Mouse (Mus musculus) bone marrow, adult 2 months (tissue): ENCODE data around the gene E130309D02Rik. TPM values are rescaled to one million over a fixed set of nuclear protein-coding genes. Genes with fewer than 3 reads are reported as not detected.
A peak's percentile ranks its signal among the peaks of the same experiment; 100 is the strongest.

ENCODE experiments used
- H3K27ac ChIP-seq: fragments of 200-500 bp; 2 replicates; pipeline ENCODE4 v1.5.1; 2012; ENCODE audit warnings: low read depth, mild to moderate bottlenecking, control low read depth, inconsistent platforms, low read length; ENCODE audit not compliant: control insufficient read depth, poor library complexity, insufficient read depth
- H3K4me1 ChIP-seq: fragments of 200-500 bp; 2 replicates; pipeline ENCODE4 v1.6.1; 2011; ENCODE audit warnings: low read length; ENCODE audit not compliant: control insufficient read depth, insufficient read depth
- H3K4me3 ChIP-seq: fragments of 200-500 bp; replicated peaks from 2 replicates; pipeline ENCODE3; 2011; ENCODE audit warnings: mild to moderate bottlenecking, low read depth, low read length, control low read depth; ENCODE audit not compliant: control insufficient read depth
- CTCF ChIP-seq: fragments of 200-500 bp; IDR thresholded peaks from 2 replicates; pipeline ENCODE4 v1.5.1; 2011; ENCODE audit warnings: low read length, control low read depth; ENCODE audit not compliant: control insufficient read depth, insufficient read depth
- POLR2A ChIP-seq: fragments of 200-500 bp; IDR thresholded peaks from 2 replicates; pipeline ENCODE4 v1.6.1; 2011; ENCODE audit warnings: low read depth, mild to moderate bottlenecking, control low read depth, low read length, borderline replicate concordance; ENCODE audit not compliant: control insufficient read depth
- WGBS: fragments of 180-500 bp; shearing (Covaris S2); methylation state at CpG from one replicate; pipeline ENCODE4 v1.1.7; 2018; 5-methylcytosine and 5-hydroxymethylcytosine counted together
- polyA plus RNA-seq: library from polyadenylated mRNA; stranded (reverse); fragments of >200 nt; gene quantifications from 2 replicates; pipeline ENCODE4 v1.2.4, GENCODE M21; 2011; ENCODE audit warnings: low replicate concordance; ENCODE audit not compliant: missing spikeins, insufficient read depth, insufficient read length

The E130309D02Rik gene
- polyA plus RNA-seq, 1 experiment = 13.1 TPM

GRCm38 (mm10) chr5:143269363-143270150, 45.6 kb downstream of the E130309D02Rik start, which contains the start of gene Zfp316:
Zfp316 (minus strand) TSS chr5:143270022.
- peak within 1 kb of the TSS; percentile 34; the same call in 1 of the 2 replicates for H3K27ac ChIP-seq
- TF ChIP-seq CTCF = no peak
- peak; percentile 51; the same call in 1 of the 2 replicates for TF ChIP-seq POLR2A

GRCm38 (mm10) chr5:143268985-143269362, 46.2 kb downstream of the E130309D02Rik start:
- peaks cover 1% of the 10 kb centered on the region for H3K4me1 ChIP-seq
- 39% methylated on average over 8 of the region's 8 CpGs for WGBS
- H3K27ac ChIP-seq = no peak overlapping the region
- TF ChIP-seq POLR2A (no peak), CTCF (no peak)
- H3K4me3 ChIP-seq = peak overlapping the region; percentile 61

More at GRCm38 (mm10) chr5:143269363-143270150, 45.6 kb downstream of the E130309D02Rik start, which contains the start of gene Zfp316:
- peaks cover 1% of the 10 kb centered on the region for H3K4me1 ChIP-seq
- 2% methylated on average over 76 of the region's 79 CpGs for WGBS
- H3K4me3 ChIP-seq = peak within 1 kb of the TSS; percentile 61

- 76% methylated on average over 6 of the region's 6 CpGs for WGBS
- no peak overlapping the region for H3K4me3 ChIP-seq
- TF ChIP-seq CTCF (no peak), POLR2A (no peak)
- H3K4me1 ChIP-seq = peaks cover 1% of the 10 kb centered on the region; the same call in 1 of the 2 replicates
- no peak overlapping the region for H3K27ac ChIP-seq
These were observed 48.4 kb downstream of the E130309D02Rik start for GRCm38 (mm10) chr5:143266794-143267193.

- 50% methylated on average over 1 of the region's 1 CpGs for WGBS
- H3K27ac ChIP-seq = no peak overlapping the region
- H3K4me1 ChIP-seq = peaks cover 1% of the 10 kb centered on the region; the same call in 1 of the 2 replicates
- no peak overlapping the region for H3K4me3 ChIP-seq
- TF ChIP-seq POLR2A (no peak), CTCF (no peak)
These were observed 49.8 kb downstream of the E130309D02Rik start for GRCm38 (mm10) chr5:143265409-143265808.

DNA sequence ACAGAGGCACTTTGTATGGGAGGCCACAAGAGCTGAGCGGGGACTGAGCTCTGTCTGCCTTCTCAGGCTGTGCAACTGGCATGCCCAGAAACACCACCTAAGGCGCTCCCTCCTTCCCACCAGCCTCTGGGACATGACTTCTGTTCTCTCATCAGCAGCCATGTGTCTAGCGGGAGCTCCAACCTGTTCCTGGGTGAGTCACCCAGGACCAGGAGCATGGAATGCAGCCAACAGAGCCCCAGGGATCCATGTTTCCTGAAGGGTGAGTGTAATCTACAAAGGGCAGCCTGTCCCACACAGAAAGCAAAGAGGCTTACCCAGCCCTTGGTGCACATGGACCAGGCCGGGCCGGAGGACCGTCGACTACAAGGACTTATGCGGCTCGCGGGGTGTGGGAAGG, 50.5 kb downstream of the E130309D02Rik start:
- H3K4me1 ChIP-seq = peaks cover 1% of the 10 kb centered on the region; the same call in 1 of the 2 replicates
- TF ChIP-seq CTCF (no peak), POLR2A (no peak)
- H3K4me3 ChIP-seq = no peak overlapping the region
- 91% methylated on average over 10 of the region's 10 CpGs for WGBS
- H3K27ac ChIP-seq = no peak overlapping the region

DNA sequence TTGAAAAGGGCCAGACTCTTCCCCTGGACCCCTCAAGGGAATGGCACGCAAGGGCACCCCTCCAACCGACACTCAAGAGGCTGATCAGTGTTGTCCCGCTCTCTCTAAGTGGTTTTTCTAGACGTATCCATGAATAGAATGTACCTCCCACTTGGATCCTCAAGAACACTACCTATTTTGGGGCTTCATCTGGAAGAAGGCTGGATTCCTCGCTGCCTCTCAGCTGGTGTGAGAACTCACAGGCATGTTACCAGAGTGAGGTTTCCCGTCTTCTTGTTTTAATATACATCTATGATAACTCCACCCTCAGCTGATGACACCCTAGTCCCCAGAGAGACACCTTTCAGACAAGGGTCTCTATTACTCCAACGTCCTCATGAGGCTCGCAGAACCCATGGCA, 53.5 kb downstream of the E130309D02Rik start:
- H3K4me1 ChIP-seq = no peaks in the 10 kb centered on the region
- WGBS = 91% methylated on average over 8 of the region's 8 CpGs
- H3K4me3 ChIP-seq = no peak overlapping the region
- no peak for TF ChIP-seq POLR2A
- no peak for TF ChIP-seq CTCF
- H3K27ac ChIP-seq = no peak overlapping the region

- H3K27ac ChIP-seq = no peak overlapping the region
These were observed 59.4 kb downstream of the E130309D02Rik start for GRCm38 (mm10) chr5:143255802-143256201.

DNA sequence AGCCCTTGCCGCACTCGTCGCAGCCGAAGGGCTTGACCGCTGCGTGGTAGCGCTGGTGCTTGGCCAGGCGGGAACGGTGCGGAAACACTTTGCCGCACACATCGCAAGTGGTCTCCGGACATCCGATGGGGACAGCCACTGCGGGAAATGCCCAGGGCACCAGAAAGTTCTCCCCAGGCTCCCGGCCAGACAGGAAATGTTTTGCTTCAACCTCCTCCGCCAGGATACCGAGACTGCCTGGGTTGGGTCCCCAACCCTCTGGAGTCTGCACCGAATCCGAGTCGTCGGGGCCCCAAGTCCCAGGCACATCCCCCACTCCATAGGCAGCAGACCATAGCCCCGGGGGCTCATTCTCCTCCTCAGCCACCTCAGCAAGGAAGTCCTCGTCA, 60.0 kb downstream of the E130309D02Rik start:
- WGBS = 29% methylated on average over 24 of the region's 24 CpGs
- TF ChIP-seq CTCF (no peak), POLR2A (no peak)
- Histone ChIP-seq H3K4me3 (no peak overlapping the region), H3K4me1 (no peaks in the 10 kb centered on the region), H3K27ac (no peak overlapping the region)

More at GRCm38 (mm10) chr5:143255802-143256201, 59.4 kb downstream of the E130309D02Rik start:
- H3K4me3 ChIP-seq = no peak overlapping the region
- H3K4me1 ChIP-seq = no peaks in the 10 kb centered on the region
- 83% methylated on average over 5 of the region's 5 CpGs for WGBS
- no peak for TF ChIP-seq POLR2A
- TF ChIP-seq CTCF = no peak

DNA sequence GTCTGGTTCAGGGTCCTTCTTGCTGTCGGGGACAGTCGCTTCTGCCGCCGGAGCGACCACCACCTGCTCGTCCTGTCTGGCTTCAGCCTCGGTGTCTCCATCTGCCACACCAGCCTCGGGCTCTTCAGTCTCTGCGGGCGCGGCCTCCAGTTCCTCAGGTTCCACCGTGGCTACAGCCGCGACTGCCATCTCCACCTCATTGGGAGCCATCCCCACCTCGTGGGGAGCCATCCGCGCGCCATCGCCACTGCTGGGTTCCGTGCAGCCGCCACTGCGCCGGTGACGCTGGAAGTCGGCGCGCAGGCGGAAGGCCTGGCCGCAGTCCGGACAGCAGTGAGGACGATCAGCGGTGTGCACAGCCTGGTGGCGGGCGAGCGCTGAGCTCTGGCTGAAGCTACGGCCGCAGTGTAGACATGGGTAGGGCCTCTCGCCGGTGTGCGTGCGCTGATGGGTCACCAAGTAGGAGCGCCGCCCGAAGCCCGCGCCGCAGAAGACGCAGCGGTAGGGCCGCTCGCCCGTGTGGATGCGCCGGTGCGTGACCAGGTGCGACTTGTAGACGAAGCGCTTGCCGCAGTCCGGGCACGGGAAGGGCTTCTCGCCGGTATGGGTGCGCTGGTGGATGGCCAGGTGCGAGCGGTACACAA, 60.6 kb downstream of the E130309D02Rik start:
- Histone ChIP-seq H3K4me3 (no peak overlapping the region), H3K27ac (no peak overlapping the region), H3K4me1 (no peaks in the 10 kb centered on the region)
- TF ChIP-seq POLR2A (no peak), CTCF (no peak)
- WGBS = 27% methylated on average over 66 of the region's 66 CpGs
